Mouse (Mus musculus) thymus, postnatal 0 days (tissue): ENCODE measurements at regions not wholly inside any gene's neighbourhood (a gene's known extent, or its start where the extent isn't known, plus 50 kb on each side); places are given as distances from the start of the nearest gene placed in this dataset.
"Not testable (repeated sequence)": the region's sequence is repeated elsewhere in the genome, so short reads cannot be mapped to it uniquely, and the experiment has no call there.

Experiments
- DNase-seq: peaks from one replicate; pipeline ENCODE4 v3.0.0-alpha.2; 2015; ENCODE audit warnings: low spot score

DNA sequence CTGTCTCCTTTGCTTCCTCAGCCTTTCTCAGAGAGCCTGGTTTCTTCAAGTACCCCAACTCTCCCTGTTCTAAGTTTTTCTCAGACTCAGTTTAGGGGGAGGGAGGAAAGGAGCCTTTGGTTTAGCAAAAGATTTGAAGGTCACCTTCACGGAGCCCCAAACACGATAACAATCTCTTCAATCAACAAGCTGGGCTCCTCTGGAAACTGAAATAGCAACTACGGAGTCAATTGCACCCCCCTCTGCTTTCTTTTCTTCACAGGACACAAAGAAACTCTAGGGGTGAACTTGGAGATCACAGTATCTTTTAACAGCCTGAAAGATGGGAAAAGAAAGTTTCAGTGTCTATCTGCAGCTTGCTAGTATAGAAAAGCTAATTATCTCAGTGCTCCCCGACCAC is 151.4 kb upstream of the 1700012A03Rik start:
- no peak for DNase-seq

DNA sequence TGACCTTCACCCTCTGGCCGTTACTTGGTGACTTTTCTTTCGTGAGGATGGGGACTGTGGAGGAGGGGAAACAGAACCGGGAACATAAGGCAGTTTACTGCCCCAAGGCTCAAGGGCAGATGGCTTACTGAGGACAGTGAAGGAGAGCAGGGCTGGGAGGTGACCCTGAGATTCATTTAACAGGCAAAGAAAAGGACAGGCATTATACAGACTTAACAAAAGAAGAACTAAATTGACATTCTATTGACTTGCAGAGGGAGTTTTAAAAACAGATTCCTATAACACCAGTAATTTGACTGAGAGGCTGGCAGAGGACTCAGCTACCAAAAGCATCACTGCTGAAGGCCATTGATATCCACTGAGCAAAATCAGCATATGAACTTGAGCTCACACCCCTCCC is 153.0 kb upstream of the 1700012A03Rik start:
- DNase-seq = no peak

DNA sequence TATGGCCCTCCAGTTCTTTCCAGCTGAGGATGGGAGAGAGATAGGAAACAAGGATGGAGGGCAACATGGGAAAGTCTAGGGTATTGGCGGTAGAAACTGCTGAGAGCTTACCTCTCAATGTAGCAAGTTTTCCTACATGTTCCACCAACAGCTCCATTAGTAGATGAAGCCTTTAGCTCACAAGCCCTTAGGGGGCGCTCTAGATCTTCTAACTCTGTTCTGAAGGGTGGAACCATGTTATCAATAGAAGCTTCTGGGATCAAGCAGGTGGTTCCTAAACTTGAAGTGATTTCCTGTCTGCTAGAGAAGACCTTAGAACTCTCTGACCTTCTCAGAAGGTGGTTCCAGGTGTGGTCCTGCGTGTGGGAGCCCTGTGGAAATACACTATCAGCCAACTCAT is 154.2 kb upstream of the 1700012A03Rik start:
- no peak for DNase-seq

DNA sequence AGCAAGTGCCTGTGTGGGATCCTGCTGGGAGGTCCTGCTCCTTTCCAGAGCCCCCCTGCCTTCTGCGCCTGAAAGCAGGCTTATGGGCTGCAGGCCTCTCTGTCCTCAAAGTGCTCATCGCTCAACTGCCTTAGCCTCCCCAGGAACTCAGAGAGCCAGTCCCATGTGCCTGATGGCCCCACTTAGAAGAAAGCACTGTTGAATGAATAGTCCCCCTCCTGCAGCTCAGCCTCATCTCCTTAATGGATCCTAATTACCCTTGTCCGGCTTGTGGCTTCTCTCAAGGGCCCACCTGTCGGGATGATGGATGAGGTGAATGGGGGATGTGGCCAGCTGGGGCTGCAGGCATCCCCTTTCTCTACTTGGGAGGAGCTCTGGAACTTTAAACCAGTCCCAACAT is 163.1 kb upstream of the 1700012A03Rik start:
- DNase-seq = no peak

GRCm38 (mm10) chr6:31885196-31885595 is 164.8 kb upstream of the 1700012A03Rik start:
- DNase-seq = not testable (repeated sequence)

- DNase-seq = peak; percentile 22
Observed at GRCm38 (mm10) chr6:31883726-31884125, 166.3 kb upstream of the 1700012A03Rik start.

GRCm38 (mm10) chr6:31874616-31875015 is 175.4 kb upstream of the 1700012A03Rik start:
- no peak for DNase-seq

DNA sequence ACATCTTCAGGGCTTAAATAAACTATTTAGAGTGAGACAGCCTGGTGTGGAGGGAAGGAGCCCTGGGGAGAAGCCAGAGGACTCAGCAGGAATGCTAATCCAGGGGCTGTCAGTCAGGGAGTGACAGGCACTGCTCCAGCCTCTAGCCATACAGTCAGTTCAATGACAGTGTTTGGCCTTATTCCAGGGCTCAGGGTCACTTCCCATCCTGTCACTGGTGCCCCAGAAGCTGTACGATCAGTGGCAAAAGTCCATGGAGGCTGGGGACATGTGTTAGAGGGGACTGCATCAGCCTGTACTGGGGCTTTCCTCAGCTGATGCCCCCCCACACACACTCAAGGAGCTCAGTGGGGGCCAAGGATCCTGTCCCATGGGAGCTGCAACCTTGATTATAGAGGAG is 176.1 kb upstream of the 1700012A03Rik start:
- no peak for DNase-seq

DNA sequence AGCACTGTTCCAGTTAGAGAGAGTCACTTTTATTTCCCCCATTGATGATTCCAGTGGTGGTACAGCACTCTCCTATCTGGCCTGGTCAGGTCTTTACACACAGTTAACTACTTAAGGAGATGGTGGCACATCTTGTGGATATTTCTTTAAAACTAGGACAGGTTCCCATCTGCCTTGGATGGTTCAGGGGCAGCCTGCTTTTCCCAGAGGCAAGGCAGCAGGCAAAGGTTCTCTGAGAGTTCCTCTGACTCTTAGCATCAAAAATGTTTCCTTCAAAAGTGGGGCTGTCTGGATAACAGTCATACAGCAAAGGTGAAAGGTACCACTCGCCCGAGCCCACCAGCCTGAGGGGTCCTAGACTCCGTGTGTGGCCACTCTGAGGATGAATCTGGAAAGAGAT is 178.3 kb upstream of the 1700012A03Rik start:
- no peak for DNase-seq

GRCm38 (mm10) chr6:31861996-31862395 is 188.1 kb upstream of the 1700012A03Rik start:
- DNase-seq = no peak

GRCm38 (mm10) chr6:31859621-31860020 is 190.4 kb upstream of the 1700012A03Rik start:
- DNase-seq = no peak

DNA sequence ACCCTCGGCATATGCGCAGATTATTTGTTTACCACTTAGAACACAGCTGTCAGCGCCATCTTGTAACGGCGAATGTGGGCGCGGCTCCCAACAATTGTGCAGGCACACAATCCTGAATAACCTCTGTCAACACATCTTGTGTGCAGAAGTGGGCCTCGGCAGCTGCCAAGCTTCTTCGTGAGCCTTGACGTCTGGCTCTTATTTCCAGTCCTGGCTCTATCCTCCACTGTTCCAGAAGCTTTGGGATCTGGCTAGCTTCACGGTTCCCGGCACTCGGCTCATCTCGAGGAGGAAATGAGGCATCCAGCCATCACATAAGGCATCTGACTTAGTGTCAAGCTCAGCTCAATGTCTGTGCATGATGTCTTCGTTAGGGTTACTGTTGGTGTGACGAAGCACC is 195.8 kb upstream of the 1700012A03Rik start:
- no peak for DNase-seq

DNA sequence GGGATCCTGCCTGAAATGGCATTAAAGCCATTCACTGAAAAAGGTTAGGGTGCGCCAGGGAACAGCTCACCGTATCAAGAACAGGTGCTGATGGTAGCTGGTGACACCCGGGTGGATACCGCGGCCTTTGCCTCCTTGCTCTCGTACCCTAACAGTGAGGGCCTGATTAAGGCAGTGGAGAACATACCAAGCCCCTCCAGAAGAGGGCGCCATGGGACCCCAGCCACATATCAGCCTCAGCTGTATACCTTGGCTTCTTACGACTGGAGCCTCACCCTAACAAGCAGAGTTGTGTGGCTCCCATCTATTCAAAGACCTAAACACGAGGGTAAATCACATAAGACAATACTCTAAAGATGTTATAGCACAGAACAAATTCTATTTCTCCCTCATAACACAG is 203.7 kb upstream of the 1700012A03Rik start:
- no peak for DNase-seq

DNA sequence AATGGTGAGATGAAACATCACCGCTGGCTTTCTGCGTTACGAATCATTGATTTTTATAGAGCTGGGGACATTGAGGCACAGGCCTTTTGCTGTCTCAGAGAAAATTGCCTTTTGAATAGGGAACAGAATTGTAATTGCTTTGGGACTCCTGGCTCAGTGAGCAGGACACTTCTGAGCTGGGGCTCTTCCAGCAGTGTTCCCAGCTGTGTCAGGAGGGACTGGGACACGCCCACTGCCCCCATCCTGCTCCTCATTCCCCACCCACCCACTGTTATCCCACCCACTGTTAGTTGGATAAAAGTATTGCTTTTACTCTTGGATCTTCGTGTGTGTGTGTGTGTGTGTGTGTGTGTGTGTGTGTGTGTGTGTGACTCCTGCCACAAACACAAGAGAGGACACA is 204.4 kb upstream of the 1700012A03Rik start:
- no peak for DNase-seq

GRCm38 (mm10) chr6:31840621-31841020 is 209.4 kb upstream of the 1700012A03Rik start:
- DNase-seq = no peak

- peak; percentile 18 for DNase-seq
Observed at GRCm38 (mm10) chr6:31838588-31838987, 211.5 kb upstream of the 1700012A03Rik start.

DNA sequence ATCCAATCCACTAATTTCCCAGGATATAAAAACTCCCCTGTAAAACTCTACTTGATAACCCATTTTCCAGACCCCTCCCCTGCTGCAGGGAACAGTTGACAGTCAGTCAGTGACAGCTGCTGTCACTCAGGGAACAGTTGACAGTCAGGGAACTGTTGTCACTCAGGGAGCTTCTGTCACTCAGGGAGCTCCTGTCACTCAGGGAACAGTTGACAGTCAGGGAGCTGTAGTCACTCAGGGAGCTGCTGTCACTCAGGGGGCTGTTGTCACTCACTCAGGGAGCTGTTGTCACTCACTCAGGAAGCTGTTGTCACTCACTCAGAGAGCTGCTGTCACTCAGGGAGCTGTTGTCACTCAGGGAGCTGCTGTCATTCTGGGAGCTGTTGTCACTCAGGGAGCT is 214.3 kb upstream of the 1700012A03Rik start:
- no peak for DNase-seq

- no peak for DNase-seq
Observed at GRCm38 (mm10) chr6:31834503-31834902, 215.5 kb upstream of the 1700012A03Rik start.

DNA sequence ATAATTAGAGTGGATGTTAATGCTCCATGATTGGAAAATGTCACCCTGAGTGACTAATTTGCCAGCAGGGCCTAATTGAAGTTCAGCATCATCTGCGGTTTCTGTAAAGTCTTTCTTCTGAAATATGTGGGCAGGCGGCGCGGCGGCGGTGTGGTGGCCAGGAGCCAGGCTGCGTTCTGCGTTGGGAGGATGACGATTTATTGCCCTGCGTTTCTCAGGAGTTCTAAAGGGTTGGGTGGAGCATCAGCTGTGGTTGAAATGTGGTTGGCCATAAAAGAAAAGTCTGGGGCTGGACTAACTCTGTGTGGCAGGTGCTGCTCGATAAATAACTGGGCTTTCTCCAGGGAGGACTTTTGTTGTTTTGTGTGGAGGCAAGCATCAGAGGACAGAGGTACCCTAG is 219.4 kb upstream of the 1700012A03Rik start:
- no peak for DNase-seq

DNA sequence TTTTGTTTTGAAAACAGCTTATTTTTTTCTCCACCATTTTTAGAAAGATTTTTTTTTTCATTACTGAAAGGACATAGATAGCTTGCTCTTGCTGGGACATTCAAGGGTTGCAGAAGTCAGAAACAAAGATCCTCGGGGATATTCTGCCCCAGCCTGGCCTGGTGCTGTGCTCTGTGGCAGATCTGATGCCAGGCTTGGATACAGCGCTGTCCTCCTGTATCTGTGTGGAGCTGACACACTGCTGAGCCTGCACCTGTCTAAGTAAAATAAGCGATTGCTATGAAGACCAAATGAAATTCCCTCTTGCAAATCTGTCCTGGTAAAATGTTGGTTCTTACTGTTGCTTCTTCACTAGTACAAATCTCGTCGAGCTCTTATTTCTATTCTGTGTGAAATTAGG is 226.4 kb upstream of the 1700012A03Rik start:
- no peak for DNase-seq

GRCm38 (mm10) chr6:31822186-31823085 is 227.6 kb upstream of the 1700012A03Rik start:
- DNase-seq = no peak

DNA sequence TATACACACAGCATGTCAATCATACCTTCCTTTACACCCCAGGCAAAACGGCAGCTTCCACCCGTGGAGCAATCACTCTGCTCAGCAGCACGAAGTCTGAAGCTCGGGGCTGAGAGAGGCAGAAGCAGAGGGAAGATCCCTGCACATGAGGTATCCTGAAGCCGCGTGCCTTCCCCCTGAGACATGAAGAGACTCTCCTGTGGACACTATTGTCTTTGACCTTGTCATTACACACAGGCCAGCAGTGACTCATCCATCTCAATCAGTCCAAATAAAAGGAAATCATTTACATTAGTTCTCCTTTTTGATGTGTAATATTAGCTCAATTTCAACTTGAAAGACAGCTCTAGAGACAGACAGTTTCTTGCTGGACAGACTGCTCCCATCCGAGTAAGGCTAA is 228.4 kb upstream of the 1700012A03Rik start:
- DNase-seq = no peak

DNA sequence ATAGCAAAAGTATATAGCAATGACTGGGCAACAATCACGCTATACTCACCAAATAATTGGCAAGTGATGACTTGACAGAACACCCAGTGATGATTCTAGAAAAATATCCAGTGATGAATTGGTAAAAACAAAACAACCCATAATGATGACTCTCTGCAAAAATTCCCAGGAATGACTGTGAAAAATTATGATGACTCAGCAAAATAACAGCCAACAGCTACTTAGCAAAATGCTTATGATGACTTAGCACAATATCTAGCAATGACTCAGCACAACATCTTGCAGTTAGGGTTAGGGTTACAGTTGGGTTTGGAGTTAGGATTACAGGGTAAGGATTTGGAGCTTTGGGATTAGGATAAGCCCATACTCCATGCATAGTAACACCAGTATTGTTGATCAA is 232.4 kb upstream of the 1700012A03Rik start:
- DNase-seq = no peak
